Mouse (Mus musculus): ENCODE measurements around the gene Ifi204. TPM values are rescaled to one million over a fixed set of nuclear protein-coding genes. Genes with fewer than 3 reads are reported as not detected.

Ifi204 gene
- polyA plus RNA-seq, 1 experiment from 2014 or later = 0.63 TPM

Other genes starting within 250 kb of the Ifi204 start
- not detected in 2 replicates for gene Ifi214, start 231.0 kb downstream of the Ifi204 start, polyA plus RNA-seq (2016; fragmentation: Nextera tagmentation; extraction: Ambion mirVana)
- gene Ifi213, start 167.7 kb downstream of the Ifi204 start, polyA plus RNA-seq (2016; fragmentation: Nextera tagmentation; extraction: Ambion mirVana) = not detected in 2 replicates
- gene Ifi209, start 136.0 kb downstream of the Ifi204 start, polyA plus RNA-seq (2016; fragmentation: Nextera tagmentation; extraction: Ambion mirVana) = 0.08 TPM in 1 of 2 replicates, not detected in the other
- gene Ifi208, start 93.3 kb downstream of the Ifi204 start, polyA plus RNA-seq (2016; fragmentation: Nextera tagmentation; extraction: Ambion mirVana) = 0.05 TPM in 1 of 2 replicates, not detected in the other
- 0.06 and 0.43 TPM in 2 replicates for gene Ifi207, start 25.2 kb downstream of the Ifi204 start, polyA plus RNA-seq (2016; fragmentation: Nextera tagmentation; extraction: Ambion mirVana)
- 0.19 TPM in 1 of 2 replicates, not detected in the other for gene Ifi211, start 146.1 kb upstream of the Ifi204 start, polyA plus RNA-seq (2016; fragmentation: Nextera tagmentation; extraction: Ambion mirVana)
- gene Mndal, start 175.5 kb upstream of the Ifi204 start, polyA plus RNA-seq (2016; fragmentation: Nextera tagmentation; extraction: Ambion mirVana) = 0.43 TPM in 1 of 2 replicates, not detected in the other
- gene Ifi203, start 175.7 kb upstream of the Ifi204 start, polyA plus RNA-seq (2016; fragmentation: Nextera tagmentation; extraction: Ambion mirVana) = not detected in 2 replicates
- not detected in 2 replicates for gene Ifi202b, start 215.8 kb upstream of the Ifi204 start, polyA plus RNA-seq (2016; fragmentation: Nextera tagmentation; extraction: Ambion mirVana)

Measured in limb, embryonic 10.5 days (tissue).